Mouse (Mus musculus) C2C12 (cell line): ENCODE measurements at regions not wholly inside any gene's neighbourhood (a gene's known extent, or its start where the extent isn't known, plus 50 kb on each side); places are given as distances from the start of the nearest gene placed in this dataset.

Source experiments
- H3K27me3 ChIP-seq: one replicate; pipeline ENCODE4 v1.6.1; 2011; ENCODE audit not compliant: control insufficient read depth, insufficient read depth, insufficient read length
- H3K36me3 ChIP-seq: one replicate; pipeline ENCODE4 v1.6.1; 2011; ENCODE audit not compliant: control insufficient read depth, insufficient read depth
- H3K4me3 ChIP-seq: one replicate; pipeline ENCODE4 v1.5.1; 2011; ENCODE audit warnings: mild to moderate bottlenecking, control low read depth; ENCODE audit not compliant: poor library complexity, insufficient read depth, severe bottlenecking
- H3K79me2 ChIP-seq: one replicate; pipeline ENCODE4 v1.6.1; 2011; ENCODE audit not compliant: control insufficient read depth, insufficient read depth
- H3K79me3 ChIP-seq: one replicate; pipeline ENCODE4 v1.6.1; 2011; ENCODE audit warnings: low read depth, control low read depth
- H3ac ChIP-seq: one replicate; pipeline ENCODE3; 2011; ENCODE audit warnings: low read depth; ENCODE audit not compliant: control insufficient read depth, insufficient read length
- CEBPB ChIP-seq: IDR thresholded peaks from one replicate; pipeline ENCODE4 v1.6.1; 2011; ENCODE audit warnings: low read depth, mild to moderate bottlenecking, control low read depth, moderate library complexity
- CTCF ChIP-seq: IDR thresholded peaks from one replicate; pipeline ENCODE4 v1.5.1; 2011; ENCODE audit not compliant: control insufficient read depth, insufficient read depth, insufficient read length
- FOSL1 ChIP-seq: IDR thresholded peaks from one replicate; pipeline ENCODE4 v1.8.0; 2011; ENCODE audit warnings: mild to moderate bottlenecking, low read length; ENCODE audit not compliant: poor library complexity, insufficient read depth, severe bottlenecking
- MAX ChIP-seq: IDR thresholded peaks from one replicate; pipeline ENCODE4 v1.6.1; 2011; ENCODE audit warnings: mild to moderate bottlenecking, control low read depth
- MYOD1 ChIP-seq: IDR thresholded peaks from one replicate; pipeline ENCODE4 v1.6.1; 2011; ENCODE audit warnings: low read depth; ENCODE audit not compliant: control insufficient read depth, insufficient read length
- MYOG ChIP-seq: IDR thresholded peaks from one replicate; pipeline ENCODE4 v1.6.1; 2011; ENCODE audit not compliant: control insufficient read depth, insufficient read length; ENCODE audit errors: extremely low read depth
- USF1 ChIP-seq: IDR thresholded peaks from one replicate; pipeline ENCODE4 v1.6.1; 2011; ENCODE audit warnings: low read depth, mild to moderate bottlenecking, control low read depth, moderate library complexity

DNA sequence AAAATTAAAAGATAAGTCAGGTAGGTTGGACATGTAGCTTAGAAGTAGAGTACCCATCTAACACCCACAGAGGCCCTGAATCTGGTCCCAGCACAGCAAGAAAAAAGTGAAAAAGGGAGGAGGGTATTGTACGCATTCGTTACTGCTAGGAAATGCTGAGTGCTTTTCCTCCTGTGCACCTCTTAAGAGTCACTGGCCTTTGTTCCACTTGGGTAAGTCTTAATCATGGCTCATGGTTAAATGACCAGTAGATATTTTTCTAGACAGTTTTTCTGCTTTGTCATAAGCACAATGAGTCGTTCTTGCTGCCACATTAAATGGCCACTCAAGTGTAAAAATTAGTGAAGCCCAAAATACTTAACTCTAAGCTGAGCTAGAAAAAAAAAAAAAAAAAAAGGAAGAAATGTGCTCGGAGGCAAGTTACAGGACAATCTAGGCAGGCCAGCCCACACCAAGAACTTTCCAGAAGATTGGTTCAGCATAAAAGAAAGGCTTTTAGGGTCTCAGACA, 86.0 kb upstream of the Ank start:
- Histone ChIP-seq H3K79me3 (no peaks in the 10 kb centered on the region), H3K27me3 (no peaks in the 10 kb centered on the region), H3ac (no peak overlapping the region), H3K36me3 (no peaks in the 10 kb centered on the region), H3K4me3 (no peak overlapping the region), H3K79me2 (no peaks in the 10 kb centered on the region)
- no peak for TF ChIP-seq MYOD1
- no peak for TF ChIP-seq MAX

DNA sequence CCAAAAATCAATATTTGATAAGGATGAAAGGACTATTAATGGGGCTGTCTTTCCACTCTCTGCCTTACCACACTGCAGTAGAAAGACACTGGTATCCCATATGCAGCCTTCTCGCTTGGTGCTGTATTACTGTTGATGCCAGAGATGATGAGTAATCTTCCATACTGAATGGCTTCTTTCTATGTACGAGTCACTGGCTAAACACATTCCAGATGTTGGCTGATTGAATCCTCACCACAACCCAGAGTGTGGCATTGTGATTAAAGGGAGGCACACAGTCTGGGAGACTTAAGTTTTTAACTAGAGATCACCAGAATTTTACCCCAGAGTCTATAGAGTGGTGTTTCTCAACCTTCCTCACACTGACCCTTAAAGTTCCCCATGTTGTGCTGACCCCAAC, 84.9 kb upstream of the Ank start:
- Histone ChIP-seq H3K79me2 (no peaks in the 10 kb centered on the region), H3ac (no peak overlapping the region), H3K36me3 (no peaks in the 10 kb centered on the region), H3K4me3 (no peak overlapping the region), H3K79me3 (no peaks in the 10 kb centered on the region), H3K27me3 (no peaks in the 10 kb centered on the region)
- TF ChIP-seq MAX, result peak; percentile 63
- no peak for TF ChIP-seq MYOD1
- TF ChIP-seq FOSL1, result peak; percentile 57
- TF ChIP-seq MYOG, result no peak
- TF ChIP-seq CTCF, result no peak
- no peak for TF ChIP-seq CEBPB
- no peak for TF ChIP-seq USF1

DNA sequence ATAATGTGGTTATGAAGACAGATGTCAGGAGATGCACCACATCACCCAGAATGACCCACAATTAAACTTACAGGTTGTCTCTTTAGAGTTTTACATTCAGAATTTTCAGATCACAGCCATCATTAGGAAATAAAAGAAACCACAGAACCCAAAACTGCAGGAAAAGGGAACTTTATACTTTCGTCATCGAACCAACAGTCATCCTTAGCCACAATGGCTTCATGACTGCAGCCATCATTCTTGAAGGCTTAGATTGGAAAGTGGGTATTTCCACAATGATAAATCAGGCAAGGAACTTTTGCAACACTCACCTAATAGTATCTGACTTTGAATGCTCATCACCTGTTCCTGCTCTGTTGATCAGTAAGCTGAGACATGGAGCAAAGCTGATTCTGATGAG, 75.9 kb upstream of the Ank start:
- Histone ChIP-seq H3K79me2 (no peaks in the 10 kb centered on the region), H3K27me3 (no peaks in the 10 kb centered on the region), H3ac (no peak overlapping the region), H3K36me3 (no peaks in the 10 kb centered on the region), H3K4me3 (no peak overlapping the region), H3K79me3 (no peaks in the 10 kb centered on the region)
- TF ChIP-seq MYOG, result no peak
- TF ChIP-seq CEBPB, result no peak
- TF ChIP-seq MAX, result no peak
- TF ChIP-seq MYOD1, result no peak
- no peak for TF ChIP-seq FOSL1
- no peak for TF ChIP-seq USF1
- TF ChIP-seq CTCF, result no peak

- Histone ChIP-seq H3K4me3 (peak overlapping the region; percentile 21), H3K79me2 (peaks cover 12% of the 10 kb centered on the region), H3ac (peak overlapping the region; percentile 56), H3K79me3 (no peaks in the 10 kb centered on the region), H3K36me3 (peaks cover 8% of the 10 kb centered on the region), H3K27me3 (no peaks in the 10 kb centered on the region)
- no peak for TF ChIP-seq MYOG
- peak; percentile 93 for TF ChIP-seq MYOD1
- TF ChIP-seq CEBPB, result peak; percentile 34
- no peak for TF ChIP-seq USF1
- TF ChIP-seq CTCF, result no peak
- TF ChIP-seq FOSL1, result peak; percentile 91
- peak; percentile 90 for TF ChIP-seq MAX
Observed at GRCm38 (mm10) chr15:27405721-27406161, 60.7 kb upstream of the Ank start.

GRCm38 (mm10) chr15:27409856-27410255, 56.6 kb upstream of the Ank start:
- Histone ChIP-seq H3K4me3 (no peak overlapping the region), H3K79me3 (no peaks in the 10 kb centered on the region), H3K36me3 (no peaks in the 10 kb centered on the region), H3K27me3 (no peaks in the 10 kb centered on the region), H3ac (no peak overlapping the region), H3K79me2 (peaks cover under 1% of the 10 kb centered on the region)
- TF ChIP-seq MYOD1 (no peak), MAX (no peak), MYOG (no peak), CEBPB (no peak), FOSL1 (no peak), CTCF (no peak), USF1 (no peak)

GRCm38 (mm10) chr15:27412304-27412703, 54.2 kb upstream of the Ank start:
- Histone ChIP-seq H3K79me3 (no peaks in the 10 kb centered on the region), H3K36me3 (no peaks in the 10 kb centered on the region), H3ac (no peak overlapping the region), H3K27me3 (no peaks in the 10 kb centered on the region), H3K4me3 (no peak overlapping the region), H3K79me2 (no peaks in the 10 kb centered on the region)
- no peak for TF ChIP-seq MAX
- TF ChIP-seq CEBPB, result no peak
- TF ChIP-seq MYOG, result no peak
- TF ChIP-seq USF1, result no peak
- no peak for TF ChIP-seq FOSL1
- no peak for TF ChIP-seq MYOD1
- TF ChIP-seq CTCF, result no peak
